Mouse (Mus musculus): ENCODE data around the gene Ace. TPM values are rescaled to one million over a fixed set of nuclear protein-coding genes. Genes with fewer than 3 reads are reported as not detected.
A peak's percentile ranks its signal among the peaks of the same experiment; 100 is the strongest.

Ace gene
- total RNA-seq, 2 experiments from 2014 or later, result 6.4 to 6.8 TPM

- TF ChIP-seq CTCF (conservative IDR thresholded peaks at IDR 0.05), result no peak
- Histone ChIP-seq H3K4me3 (no peak overlapping the region), H3K27ac (no peak overlapping the region)
- peak in 1 of 2 experiments; percentile 7 for DNase-seq (ENCODE audit: low spot score in 2 of 2)
These were observed 32.2 kb upstream of the Ace start for GRCm38 (mm10) chr11:105935496-105935895.

DNA sequence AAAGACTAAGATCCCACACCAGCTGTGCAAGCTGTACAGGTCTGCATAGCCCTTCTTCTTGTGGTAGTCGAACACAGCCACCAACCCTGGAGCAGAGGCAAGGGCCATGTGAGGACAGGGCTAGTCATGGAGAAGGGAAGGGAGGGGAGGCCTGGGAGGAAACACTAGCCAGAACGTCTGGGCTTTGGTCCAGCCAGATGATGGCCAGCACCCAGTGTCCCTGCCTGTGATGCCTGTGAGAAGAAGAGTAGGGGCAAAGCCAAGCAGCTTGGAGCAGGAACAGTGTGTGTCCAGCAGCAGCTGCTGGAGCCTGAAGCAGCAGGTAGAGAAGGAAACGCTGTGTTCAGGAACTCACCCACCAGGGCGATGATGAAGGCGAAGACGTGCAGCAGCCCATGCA is 31.5 kb upstream of the Ace start:
- TF ChIP-seq CTCF (conservative IDR thresholded peaks at IDR 0.05), result no peak
- H3K27ac ChIP-seq, result no peak overlapping the region
- no peak overlapping the region for H3K4me3 ChIP-seq
- DNase-seq (ENCODE audit: low spot score in 2 of 2), result peak in 1 of 2 experiments; percentile 50

DNA sequence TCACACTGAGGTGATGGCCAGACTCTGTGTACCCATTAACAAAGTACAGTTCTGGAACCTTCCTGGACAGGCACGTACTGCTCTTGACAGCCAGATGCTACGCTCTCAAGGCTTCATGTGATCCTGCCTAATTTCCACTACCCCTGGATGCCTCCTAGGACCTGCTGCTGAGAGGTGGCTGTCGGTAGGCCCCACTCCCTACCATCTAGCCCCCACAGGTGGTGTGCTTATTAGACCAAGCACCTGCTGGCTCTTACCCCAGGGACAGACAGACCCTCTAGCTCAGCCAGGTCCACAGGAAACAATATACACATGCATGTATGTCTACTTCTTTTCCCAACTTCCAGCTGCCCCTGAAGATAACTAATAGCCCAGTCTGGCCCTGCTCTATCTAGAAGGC is 30.8 kb upstream of the Ace start:
- Histone ChIP-seq H3K4me3 (no peak overlapping the region), H3K27ac (no peak overlapping the region)
- DNase-seq (ENCODE audit: low spot score in 2 of 2), result no peak
- no peak for TF ChIP-seq CTCF (conservative IDR thresholded peaks at IDR 0.05)

- Histone ChIP-seq H3K4me3 (no peak overlapping the region), H3K27ac (no peak overlapping the region)
- TF ChIP-seq CTCF (conservative IDR thresholded peaks at IDR 0.05), result no peak
- DNase-seq (ENCODE audit: low spot score in 2 of 2), result peak in 1 of 2 experiments; percentile 8
These were observed 29.0 kb upstream of the Ace start for GRCm38 (mm10) chr11:105938771-105939170.

- Histone ChIP-seq H3K27ac (no peak overlapping the region), H3K4me3 (no peak overlapping the region)
- TF ChIP-seq CTCF (conservative IDR thresholded peaks at IDR 0.05), result no peak
- DNase-seq (ENCODE audit: low spot score in 2 of 2), result peak in 1 of 2 experiments; percentile 8
These were observed 25.8 kb upstream of the Ace start for GRCm38 (mm10) chr11:105941973-105942372.

DNA sequence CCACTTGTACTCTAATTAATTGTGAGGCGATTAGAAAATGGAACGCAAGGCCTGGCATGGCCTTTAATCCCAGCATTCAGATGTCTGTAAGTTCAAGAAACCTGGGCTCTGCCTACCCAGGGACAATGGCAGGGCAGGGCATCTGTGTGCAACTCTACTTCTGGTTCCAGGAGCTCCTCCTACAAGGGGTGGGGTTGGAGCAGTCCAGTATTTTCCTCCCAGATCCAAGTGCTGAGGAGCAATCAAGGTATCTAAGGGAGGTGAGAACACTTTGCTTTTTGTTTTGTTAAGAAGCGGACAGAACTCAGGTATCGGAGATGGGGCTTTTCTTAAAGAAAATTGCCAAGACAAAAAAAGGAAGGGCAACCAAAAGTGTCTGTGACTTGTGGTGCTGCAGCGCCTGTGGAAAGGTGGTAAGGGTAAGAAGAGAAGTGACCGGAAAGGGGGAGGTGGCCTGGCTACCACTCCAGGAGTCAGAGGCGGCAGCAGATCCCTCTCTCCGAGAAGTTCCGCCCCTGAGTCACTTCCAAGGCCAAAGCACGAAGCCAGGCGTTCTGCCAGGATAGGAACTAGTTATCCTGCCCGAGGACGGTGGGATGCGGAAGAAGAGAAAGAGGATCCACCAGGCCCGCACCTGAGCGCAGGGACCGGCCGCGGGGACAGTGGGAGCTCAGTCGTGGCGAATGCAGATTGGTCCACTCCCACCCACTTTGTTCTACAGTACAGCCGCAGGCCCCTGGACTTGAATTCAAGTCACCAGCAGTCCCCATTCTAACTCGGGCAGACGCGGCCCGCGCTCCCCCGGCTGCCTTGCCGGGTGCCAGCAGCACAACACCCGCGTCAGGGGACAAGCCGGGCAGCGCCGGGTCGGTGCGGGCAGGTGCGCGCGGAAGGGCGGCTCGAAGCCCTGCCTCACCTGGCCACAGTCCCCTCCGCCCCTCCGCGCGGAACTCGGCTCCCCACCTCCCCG is 24.3 kb upstream of the Ace start:
- peak in 1 of 2 experiments; percentile 13 for DNase-seq (ENCODE audit: low spot score in 2 of 2)
- TF ChIP-seq CTCF (conservative IDR thresholded peaks at IDR 0.05), result no peak
- peak overlapping the region; percentile 68 for H3K4me3 ChIP-seq
- H3K27ac ChIP-seq, result peak overlapping the region; percentile 85

DNA sequence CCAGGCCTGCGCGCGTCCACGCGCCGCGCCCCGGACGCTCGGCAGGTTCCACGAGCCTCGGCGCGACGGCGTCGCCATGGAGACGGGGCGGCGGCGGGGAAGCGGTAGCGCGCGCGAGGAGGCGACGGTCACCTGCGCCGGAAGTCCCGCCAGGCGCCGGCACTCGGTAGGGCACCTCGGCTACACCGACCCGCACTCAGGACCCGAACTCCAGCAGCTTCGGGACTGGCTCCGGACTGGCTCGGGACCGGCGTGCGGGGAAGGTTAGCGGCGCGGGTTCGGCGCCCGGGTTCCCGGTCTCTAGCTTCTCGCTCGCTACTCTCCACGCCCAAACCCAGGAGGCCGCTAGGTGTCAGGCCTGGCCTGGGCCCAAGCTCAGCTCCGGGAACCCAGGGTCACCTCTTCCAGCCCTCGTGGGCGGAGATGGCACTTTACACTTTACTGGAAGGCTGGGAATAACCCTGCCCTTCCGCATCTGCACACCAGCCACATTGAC is 23.6 kb upstream of the Ace start:
- peak; percentile 48 to 70 for DNase-seq (ENCODE audit: low spot score in 2 of 2)
- peak overlapping the region; percentile 68 for H3K4me3 ChIP-seq
- H3K27ac ChIP-seq, result peak overlapping the region; percentile 85
- peak; percentile 64 for TF ChIP-seq CTCF (conservative IDR thresholded peaks at IDR 0.05)

DNA sequence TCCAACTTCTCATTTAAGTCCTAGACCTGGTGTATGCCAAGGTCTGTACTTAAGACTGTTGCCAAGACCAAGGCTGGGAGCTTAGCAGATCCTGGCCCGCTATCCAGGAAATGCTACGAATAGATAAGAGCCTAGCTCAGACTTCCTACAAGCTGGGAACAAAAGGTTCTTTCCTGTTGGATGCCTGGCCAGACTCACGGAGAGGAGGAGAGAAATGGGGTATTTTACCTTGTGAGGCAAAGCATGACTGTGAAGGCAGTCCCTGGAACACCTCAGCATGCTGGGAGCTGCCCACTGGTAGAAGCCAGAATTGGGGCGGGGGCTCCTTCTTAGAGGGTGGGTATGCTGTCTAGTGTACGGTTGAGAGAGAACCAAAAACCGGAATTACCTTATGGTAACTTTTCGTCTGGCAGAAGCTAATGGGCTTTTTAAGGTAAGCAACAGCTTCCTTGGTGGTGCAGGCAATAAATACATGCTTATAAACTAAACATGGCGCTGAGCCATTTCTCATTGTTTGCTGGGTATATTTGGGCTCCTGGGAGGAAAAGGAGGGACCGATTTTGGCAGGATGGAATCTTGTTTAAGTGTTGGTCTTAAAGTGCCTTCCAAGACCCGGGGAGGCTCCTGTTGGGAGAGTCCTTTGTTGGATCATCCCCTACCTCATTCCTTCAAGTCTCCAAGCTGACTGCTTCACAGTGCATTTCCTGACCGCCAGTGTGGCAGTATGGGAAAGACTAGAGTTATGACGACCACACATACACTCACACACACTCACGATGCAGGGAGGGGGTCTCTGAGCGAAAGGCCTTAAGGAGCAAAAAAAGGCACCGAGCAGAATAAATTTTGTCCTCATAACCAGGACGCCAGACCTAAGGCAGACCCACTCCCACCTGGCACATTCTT is 22.7 kb upstream of the Ace start:
- Histone ChIP-seq H3K4me3 (peak overlapping the region; percentile 68), H3K27ac (peak overlapping the region; percentile 85; the same call in 1 of the 2 replicates)
- TF ChIP-seq CTCF (conservative IDR thresholded peaks at IDR 0.05), result no peak
- peak in 1 of 2 experiments; percentile 7 for DNase-seq (ENCODE audit: low spot score in 2 of 2)

- no peak for TF ChIP-seq CTCF (conservative IDR thresholded peaks at IDR 0.05)
- no peak overlapping the region for H3K27ac ChIP-seq
- no peak overlapping the region for H3K4me3 ChIP-seq
- no peak for DNase-seq (ENCODE audit: low spot score in 2 of 2)
These were observed 21.0 kb upstream of the Ace start for GRCm38 (mm10) chr11:105946694-105947154.

DNA sequence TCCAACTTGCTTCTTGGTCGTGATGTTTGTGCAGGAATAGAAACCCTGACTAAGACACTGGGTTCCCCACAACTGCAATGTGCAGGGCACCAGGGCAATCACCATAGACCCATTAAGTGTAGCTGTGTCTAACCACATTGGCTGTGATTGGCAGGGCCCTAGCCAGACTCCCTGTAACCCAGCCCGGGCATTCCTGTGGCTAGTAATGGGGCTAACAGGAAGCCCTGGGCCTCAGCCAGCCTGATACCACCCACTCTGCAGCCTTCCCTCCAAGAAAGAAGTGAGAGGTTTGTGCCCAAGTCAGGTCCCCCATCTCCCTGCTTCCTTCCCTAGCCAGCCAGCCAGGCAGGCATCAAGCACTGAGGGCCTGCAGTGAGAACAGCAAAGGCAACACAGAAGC is 19.5 kb upstream of the Ace start:
- no peak overlapping the region for H3K4me3 ChIP-seq
- TF ChIP-seq CTCF (conservative IDR thresholded peaks at IDR 0.05), result no peak

DNA sequence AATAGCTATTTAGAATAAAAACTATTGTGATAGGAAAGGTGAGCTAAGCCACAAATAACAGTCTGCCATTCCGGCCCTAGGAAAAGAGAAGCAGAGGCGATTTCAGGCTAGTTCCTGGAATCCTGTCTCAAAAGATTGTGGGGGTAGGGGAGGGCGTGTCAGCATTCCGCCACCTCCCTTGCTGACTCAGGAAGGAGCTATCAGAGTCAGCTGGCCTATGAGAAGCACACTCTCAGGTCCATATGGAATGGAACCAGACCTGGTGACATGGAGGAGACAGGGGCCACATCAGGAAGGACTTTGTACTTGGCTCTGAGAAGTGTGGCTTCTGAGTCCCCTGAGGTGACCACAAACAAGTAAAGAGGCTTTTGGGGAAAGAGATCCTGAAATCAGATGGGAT is 17.2 kb upstream of the Ace start:
- Histone ChIP-seq H3K4me3 (no peak overlapping the region), H3K27ac (no peak overlapping the region)
- DNase-seq (ENCODE audit: low spot score in 2 of 2), result no peak
- no peak for TF ChIP-seq CTCF (conservative IDR thresholded peaks at IDR 0.05)

More for the DNA sequence above, 19.5 kb upstream of the Ace start:
- DNase-seq (ENCODE audit: low spot score in 2 of 2), result no peak
- no peak overlapping the region for H3K27ac ChIP-seq

- no peak for TF ChIP-seq CTCF (conservative IDR thresholded peaks at IDR 0.05)
- no peak overlapping the region for H3K27ac ChIP-seq
- no peak overlapping the region for H3K4me3 ChIP-seq
- peak in 1 of 2 experiments; percentile 7 for DNase-seq (ENCODE audit: low spot score in 2 of 2)
These were observed 16.1 kb upstream of the Ace start for GRCm38 (mm10) chr11:105951601-105952044.
